Mouse (Mus musculus): ENCODE results near the gene Gpr87.

Gene Gpr87

GRCm38 (mm10) chr3:59140115-59140514 lies 54.8 kb downstream of the Gpr87 start:
- in situ Hi-C loops (cut with MboI, MseI) = loop anchor here (25.0 kb wide), 1 partner anchor 1497 kb away; no protein-coding TSS in a partner anchor

DNA sequence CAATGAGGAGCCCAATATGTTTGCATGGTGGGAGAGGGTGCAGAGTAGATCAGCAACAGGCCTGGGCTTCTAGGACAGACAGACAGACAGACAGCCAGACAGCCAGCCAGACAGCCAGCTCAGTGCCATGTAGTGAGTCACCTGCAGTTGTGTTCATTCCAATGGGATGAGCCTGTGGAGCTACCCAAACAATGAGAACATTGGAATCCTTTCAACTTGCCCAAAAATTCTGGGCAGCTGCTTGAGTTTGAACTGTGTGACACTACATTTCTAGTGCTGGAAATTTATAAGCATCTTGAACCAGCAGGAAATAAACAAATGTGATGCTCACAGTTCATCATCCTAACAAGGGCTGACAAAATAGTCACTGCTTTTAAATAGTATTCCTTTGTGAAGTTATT lies 55.3 kb downstream of the Gpr87 start:
- in situ Hi-C loops (cut with MboI, MseI) = loop anchor here (25.0 kb wide), 1 partner anchor 1498 kb away; no protein-coding TSS in a partner anchor

DNA sequence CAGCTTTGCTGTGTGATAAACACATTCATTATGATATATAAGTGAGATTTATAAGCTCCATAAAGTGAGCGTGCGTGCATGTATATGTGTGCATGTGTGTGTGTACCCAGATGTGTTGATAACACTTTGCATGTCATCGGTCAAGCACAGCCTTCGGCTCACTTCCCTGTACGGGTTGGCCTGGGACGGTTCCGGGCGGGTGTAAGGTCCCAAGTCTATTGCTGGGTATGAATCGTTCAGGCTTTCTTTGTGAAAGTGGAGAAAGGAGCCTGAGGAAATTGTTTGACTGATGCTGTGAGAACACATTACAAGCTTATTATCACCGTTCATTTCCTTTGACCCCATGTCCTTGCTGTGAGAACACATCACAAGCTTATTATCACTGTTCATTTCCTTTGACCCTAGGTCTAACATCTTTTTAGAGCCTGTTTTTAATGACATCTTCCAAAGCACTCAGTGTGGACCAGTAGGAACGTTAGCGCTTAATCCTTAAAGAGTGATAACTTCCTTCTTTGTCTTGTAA lies 55.9 kb downstream of the Gpr87 start:
- in situ Hi-C loops (cut with MboI, MseI) = loop anchor here (25.0 kb wide), 1 partner anchor 1498 kb away; no protein-coding TSS in a partner anchor

GRCm38 (mm10) chr3:59135911-59136653 lies 58.8 kb downstream of the Gpr87 start:
- in situ Hi-C loops (cut with MboI, MseI) = loop anchor here (25.0 kb wide), 1 partner anchor 1501 kb away; no protein-coding TSS in a partner anchor

DNA sequence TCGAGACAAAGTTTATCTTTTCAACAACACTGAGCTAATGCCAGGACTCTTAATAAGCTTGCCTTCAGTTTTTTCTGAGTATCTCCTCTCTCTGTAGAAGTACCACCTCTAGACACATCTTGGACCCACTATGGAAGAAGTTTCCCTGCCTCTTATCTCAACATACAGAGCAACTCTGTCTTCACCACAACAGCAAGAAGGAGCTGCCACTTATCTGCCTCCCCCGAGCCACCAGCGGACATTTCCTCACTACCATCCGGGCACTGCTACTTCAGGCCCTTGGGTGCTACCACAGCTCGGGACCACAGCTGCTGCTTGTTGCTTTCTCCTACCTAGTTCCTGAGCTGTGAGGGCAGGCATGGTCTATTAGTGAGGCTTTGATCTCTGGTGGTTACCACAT lies 61.7 kb downstream of the Gpr87 start:
- in situ Hi-C loops (cut with MboI, MseI) = loop anchor here (25.0 kb wide), 1 partner anchor 1504 kb away; no protein-coding TSS in a partner anchor

DNA sequence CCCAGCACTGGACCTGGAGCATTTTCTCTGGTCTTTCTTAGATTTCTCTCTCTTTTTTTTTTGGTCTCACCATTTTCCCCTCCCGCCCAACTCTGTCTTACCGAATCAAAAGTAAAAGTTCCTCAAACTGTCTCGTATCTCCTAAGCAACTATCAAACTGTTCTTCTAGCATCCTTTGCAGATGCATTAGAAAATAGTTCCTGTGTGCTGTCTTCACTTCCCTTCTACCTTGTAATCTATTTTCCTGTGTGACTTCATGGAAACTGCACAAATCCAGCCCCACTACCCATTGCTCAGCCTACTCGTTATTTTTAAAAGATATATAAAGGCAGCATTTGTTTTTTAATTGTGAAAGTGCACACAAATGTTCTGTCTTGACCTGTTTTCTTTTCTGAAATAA lies 62.9 kb downstream of the Gpr87 start:
- in situ Hi-C loops (cut with MboI, MseI) = loop anchor here (25.0 kb wide), 1 partner anchor 1505 kb away; no protein-coding TSS in a partner anchor

- in situ Hi-C loops (cut with MboI, MseI) = loop anchor here (25.0 kb wide), 1 partner anchor 1506 kb away; no protein-coding TSS in a partner anchor
Measured at GRCm38 (mm10) chr3:59131081-59131480, 63.8 kb downstream of the Gpr87 start.

DNA sequence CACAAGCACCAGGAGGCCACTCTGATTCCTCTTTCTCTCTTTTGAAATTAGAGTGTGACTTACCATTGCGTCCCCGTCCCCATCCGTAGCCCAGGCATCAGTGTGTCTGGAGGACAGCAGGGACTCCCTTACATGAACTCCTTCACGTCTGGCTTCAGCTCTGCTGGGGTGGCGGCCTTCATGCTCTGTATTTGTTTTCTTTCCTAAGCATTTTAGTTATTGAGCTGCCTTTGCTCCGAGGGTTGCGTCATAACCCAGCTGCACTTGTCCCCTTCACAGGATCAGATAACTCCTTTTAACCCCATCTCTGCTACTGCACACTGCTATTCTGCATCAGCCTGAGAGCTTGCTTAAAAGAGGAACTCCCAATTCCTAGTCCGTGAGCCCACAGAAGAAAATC lies 64.5 kb downstream of the Gpr87 start:
- in situ Hi-C loops (cut with MboI, MseI) = loop anchor here (25.0 kb wide), 1 partner anchor 1507 kb away; no protein-coding TSS in a partner anchor

DNA sequence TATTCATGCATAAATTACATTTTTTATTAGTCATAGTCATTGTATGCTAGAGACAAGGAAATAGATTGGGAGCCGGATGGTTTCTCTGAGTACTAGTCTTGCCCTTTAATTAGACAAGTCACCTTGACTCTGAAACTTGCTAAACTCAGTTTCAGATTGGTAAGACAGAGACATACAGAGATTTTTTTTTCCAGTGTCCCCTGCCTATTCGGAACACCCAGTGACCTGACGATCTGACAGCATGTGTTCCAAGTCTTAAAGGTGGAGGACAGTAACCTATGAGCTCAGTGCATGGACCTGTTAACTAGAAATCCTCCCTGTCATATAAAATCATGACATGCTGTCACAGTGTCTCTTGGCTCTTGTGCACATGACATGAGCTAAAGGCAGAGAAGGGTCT lies 65.4 kb downstream of the Gpr87 start:
- in situ Hi-C loops (cut with MboI, MseI) = loop anchor here (25.0 kb wide), 1 partner anchor 1508 kb away; no protein-coding TSS in a partner anchor
